Mouse (Mus musculus) kidney, embryonic 14.5 days (tissue): ENCODE measurements around the gene Emc3. TPM values are rescaled to one million over a fixed set of nuclear protein-coding genes. Genes with fewer than 3 reads are reported as not detected.

ENCODE experiments used
- ATAC-seq: fragments of 200-750 bp; cut with Nextera tagmentation; 2 replicates; pipeline ENCODE4 v1.8.0; 2017; ENCODE audit warnings: moderate number of reproducible peaks, mild to moderate bottlenecking, moderate TSS enrichment, moderate library complexity; ENCODE audit not compliant: low FRiP score, low TSS enrichment
- H3K27ac ChIP-seq: fragments of 300-500 bp; sonication (generic); 2 replicates; pipeline ENCODE4 v1.5.1; 2014; ENCODE audit warnings: low read depth, mild to moderate bottlenecking, low read length, moderate library complexity, mixed read lengths
- H3K27me3 ChIP-seq: fragments of 300-500 bp; sonication (generic); 2 replicates; pipeline ENCODE4 v1.6.1; 2014; ENCODE audit warnings: mild to moderate bottlenecking, low read length; ENCODE audit not compliant: control insufficient read depth, insufficient read depth
- H3K36me3 ChIP-seq: fragments of 300-500 bp; sonication (generic); 2 replicates; pipeline ENCODE4 v1.6.1; 2014; ENCODE audit warnings: low read length, mixed read lengths; ENCODE audit not compliant: control insufficient read depth, insufficient read depth
- H3K4me1 ChIP-seq: fragments of 300-500 bp; sonication (generic); 2 replicates; pipeline ENCODE4 v1.6.1; 2014; ENCODE audit warnings: low read length, mixed read lengths; ENCODE audit not compliant: control insufficient read depth, insufficient read depth
- H3K4me2 ChIP-seq: fragments of 300-500 bp; sonication (generic); replicated peaks from 2 replicates; pipeline ENCODE4 v1.6.1; 2014; ENCODE audit warnings: low read depth, mild to moderate bottlenecking, low read length
- H3K4me3 ChIP-seq: fragments of 300-500 bp; sonication (generic); 2 replicates; pipeline ENCODE4 v1.5.1; 2014; ENCODE audit warnings: mild to moderate bottlenecking, low read length
- H3K9ac ChIP-seq: fragments of 300-500 bp; sonication (generic); 2 replicates; pipeline ENCODE4 v1.6.1; 2014; ENCODE audit warnings: low read depth, mild to moderate bottlenecking, low read length, moderate library complexity
- H3K9me3 ChIP-seq: fragments of 300-500 bp; sonication (generic); 2 replicates; pipeline ENCODE4 v1.6.1; 2016; ENCODE audit warnings: low read length; ENCODE audit not compliant: control insufficient read depth
- WGBS: fragments of 180-500 bp; shearing (Covaris S2); extraction: QIAGEN DNeasy Blood & Tissue Kit; methylation state at CpG from one replicate; pipeline ENCODE4 v1.1.7; 2014; 5-methylcytosine and 5-hydroxymethylcytosine counted together
- polyA plus RNA-seq: library from polyadenylated mRNA; unstranded; fragments of >200 nt; fragmentation: Nextera tagmentation; extraction: Ambion mirVana; gene quantifications from 2 replicates; pipeline ENCODE4 v1.2.1, GENCODE M21; 2014

The Emc3 gene
- polyA plus RNA-seq, result 81.3 and 98.0 TPM in 2 replicates

- H3K9ac ChIP-seq, result peak within 1 kb of the TSS; percentile 89
- peak within 1 kb of the TSS; percentile 70 for H3K4me2 ChIP-seq
- peak within 1 kb of the TSS; percentile 93 for H3K4me3 ChIP-seq
- WGBS, result under 1% methylated on average over 47 of the region's 47 CpGs
- no peaks in the 10 kb centered on the region; the same call in 1 of the 2 replicates for H3K36me3 ChIP-seq
- peak; percentile 96 for ATAC-seq
- H3K27me3 ChIP-seq, result no peaks in the 10 kb centered on the region
- H3K9me3 ChIP-seq, result no peaks in the 10 kb centered on the region
- H3K27ac ChIP-seq, result no peak within 1 kb of the TSS; the same call in 1 of the 2 replicates
- peaks cover 9% of the 10 kb centered on the region; the same call in 1 of the 2 replicates for H3K4me1 ChIP-seq
These were observed at the start of gene Emc3, which contains the start of gene Fancd2 for GRCm38 (mm10) chr6:113530932-113531839. Gene Emc3, minus strand, starts transcription at chr6:113531652. Gene Fancd2, plus strand, starts transcription at chr6:113531682.

DNA sequence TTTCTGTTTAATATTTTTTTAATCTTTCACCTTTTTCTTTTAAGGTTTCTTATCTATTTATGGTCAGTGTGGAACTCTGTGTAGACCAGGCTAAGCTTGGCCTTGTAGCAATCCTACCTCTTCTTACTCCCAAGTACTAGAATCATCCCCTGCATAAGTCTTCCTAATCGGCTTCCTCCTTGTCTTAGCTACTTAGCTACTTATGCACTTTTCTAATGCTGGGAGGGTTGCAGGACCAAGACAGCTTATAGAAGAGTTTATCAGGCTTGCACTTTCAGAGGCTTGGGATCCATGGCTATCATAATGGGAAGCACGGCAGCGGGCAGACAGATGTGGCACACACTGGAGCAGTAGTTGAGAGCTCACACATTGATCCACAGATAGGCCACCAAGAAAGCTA lies 47.9 kb upstream of the Emc3 start:
- Histone ChIP-seq H3K36me3 (peaks cover 12% of the 10 kb centered on the region; the same call in 1 of the 2 replicates), H3K4me3 (no peak overlapping the region), H3K9me3 (no peaks in the 10 kb centered on the region), H3K27me3 (no peaks in the 10 kb centered on the region), H3K4me1 (no peaks in the 10 kb centered on the region), H3K27ac (no peak overlapping the region), H3K4me2 (no peak overlapping the region), H3K9ac (no peak overlapping the region)
- ATAC-seq, result no peak
- 90% methylated on average over 3 of the region's 3 CpGs for WGBS

DNA sequence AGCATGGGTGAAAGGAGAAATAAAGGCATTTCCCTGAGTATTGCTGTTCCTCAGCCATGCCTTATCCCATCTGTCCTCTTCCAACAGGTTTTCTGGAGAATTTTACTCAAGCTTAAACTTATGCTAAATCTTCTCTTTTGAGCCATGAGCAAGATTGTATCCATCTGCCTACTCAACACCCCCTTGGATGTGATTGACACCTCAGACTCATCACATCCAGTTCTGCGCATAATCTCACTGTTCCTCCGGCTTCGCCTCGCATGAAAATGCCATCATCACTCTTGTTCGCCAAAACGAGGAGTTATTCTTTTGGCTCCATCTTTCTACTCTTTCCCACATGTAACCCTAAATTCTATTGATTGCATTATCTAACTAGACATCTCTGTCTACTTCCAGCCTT lies 44.6 kb upstream of the Emc3 start:
- no peak for ATAC-seq
- Histone ChIP-seq H3K9me3 (no peaks in the 10 kb centered on the region), H3K27me3 (no peaks in the 10 kb centered on the region), H3K9ac (no peak overlapping the region), H3K4me2 (no peak overlapping the region), H3K27ac (no peak overlapping the region), H3K4me3 (no peak overlapping the region), H3K36me3 (peaks cover 23% of the 10 kb centered on the region; the same call in 1 of the 2 replicates), H3K4me1 (no peaks in the 10 kb centered on the region)
- WGBS, result 95% methylated on average over 6 of the region's 6 CpGs

DNA sequence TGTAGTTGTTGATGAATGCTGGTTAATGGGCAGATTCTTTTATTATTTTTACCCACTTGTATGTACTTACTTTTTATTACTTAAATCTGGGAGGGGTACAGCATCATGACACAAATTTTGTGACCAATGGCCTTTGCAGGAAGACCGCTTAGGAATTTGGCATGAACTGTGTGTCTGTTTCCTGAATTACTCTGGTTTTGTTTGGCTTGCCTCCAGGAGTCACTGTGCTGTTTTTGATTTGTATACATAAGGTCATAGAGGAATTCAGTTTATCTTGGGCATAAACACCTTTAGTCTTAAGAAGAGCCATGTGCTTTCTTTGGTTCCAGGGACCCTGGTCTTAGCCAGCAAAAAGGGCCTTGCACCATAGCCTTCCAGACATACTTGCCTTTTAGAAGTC lies 33.1 kb upstream of the Emc3 start:
- Histone ChIP-seq H3K4me3 (no peak overlapping the region), H3K4me2 (no peak overlapping the region), H3K9me3 (no peaks in the 10 kb centered on the region), H3K27me3 (no peaks in the 10 kb centered on the region), H3K27ac (no peak overlapping the region), H3K4me1 (no peaks in the 10 kb centered on the region), H3K36me3 (peaks cover 38% of the 10 kb centered on the region; the same call in 1 of the 2 replicates), H3K9ac (no peak overlapping the region)
- 77% methylated on average over 1 of the region's 1 CpGs for WGBS
- ATAC-seq, result no peak

GRCm38 (mm10) chr6:113559736-113560135 lies 28.3 kb upstream of the Emc3 start:
- Histone ChIP-seq H3K36me3 (peaks cover 20% of the 10 kb centered on the region; the same call in 1 of the 2 replicates), H3K4me3 (no peak overlapping the region), H3K27ac (no peak overlapping the region), H3K4me1 (no peaks in the 10 kb centered on the region), H3K4me2 (no peak overlapping the region), H3K27me3 (no peaks in the 10 kb centered on the region), H3K9ac (no peak overlapping the region), H3K9me3 (no peaks in the 10 kb centered on the region)
- ATAC-seq, result no peak
- 92% methylated on average over 6 of the region's 6 CpGs for WGBS

DNA sequence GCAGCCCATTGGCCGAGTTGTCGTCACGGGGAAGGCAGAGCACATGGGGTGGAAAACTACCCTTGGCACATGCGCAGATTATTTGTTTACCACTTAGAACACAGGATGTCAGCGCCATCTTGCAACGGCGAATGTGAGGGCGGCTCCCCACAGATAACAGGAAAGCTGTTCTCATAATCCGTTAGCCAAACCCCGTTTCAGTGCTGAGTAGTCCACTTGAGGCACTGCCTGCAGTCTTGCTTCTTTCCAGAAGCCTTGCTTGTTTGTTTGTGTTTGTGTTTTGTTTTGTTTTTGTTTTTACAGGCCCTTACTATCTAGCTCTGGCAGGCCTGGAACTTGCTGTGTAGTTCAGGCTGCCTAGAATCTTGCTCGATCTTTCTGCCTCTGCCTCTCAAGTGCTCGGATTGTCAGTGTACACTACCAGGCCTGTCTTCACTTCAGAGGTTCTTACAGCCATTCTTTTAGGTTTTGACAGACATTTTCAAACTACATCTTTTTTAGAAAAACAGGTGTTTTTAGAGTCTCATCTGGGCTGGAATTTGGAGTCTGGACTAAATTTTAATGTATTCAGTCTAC lies 12.5 kb upstream of the Emc3 start:
- H3K4me3 ChIP-seq, result no peak overlapping the region
- H3K27me3 ChIP-seq, result no peaks in the 10 kb centered on the region
- H3K4me2 ChIP-seq, result no peak overlapping the region
- no peak overlapping the region for H3K27ac ChIP-seq
- 99% methylated on average over 8 of the region's 12 CpGs for WGBS
- H3K4me1 ChIP-seq, result no peaks in the 10 kb centered on the region
- H3K36me3 ChIP-seq, result peaks cover 2% of the 10 kb centered on the region; the same call in 1 of the 2 replicates
- H3K9ac ChIP-seq, result no peak overlapping the region
- no peak for ATAC-seq
- H3K9me3 ChIP-seq, result no peaks in the 10 kb centered on the region

GRCm38 (mm10) chr6:113541610-113542009 lies 10.2 kb upstream of the Emc3 start:
- H3K36me3 ChIP-seq, result peaks cover 8% of the 10 kb centered on the region; the same call in 1 of the 2 replicates
- 88% methylated on average over 6 of the region's 6 CpGs for WGBS
- H3K4me2 ChIP-seq, result no peak overlapping the region
- no peak for ATAC-seq
- no peaks in the 10 kb centered on the region for H3K27me3 ChIP-seq
- no peak overlapping the region for H3K27ac ChIP-seq
- no peak overlapping the region for H3K4me3 ChIP-seq
- no peak overlapping the region for H3K9ac ChIP-seq
- no peaks in the 10 kb centered on the region for H3K4me1 ChIP-seq
- H3K9me3 ChIP-seq, result no peaks in the 10 kb centered on the region

- Histone ChIP-seq H3K27ac (no peak overlapping the region), H3K9ac (no peak overlapping the region), H3K9me3 (no peaks in the 10 kb centered on the region), H3K4me3 (no peak overlapping the region), H3K27me3 (no peaks in the 10 kb centered on the region), H3K4me2 (no peak overlapping the region), H3K4me1 (peaks cover 7% of the 10 kb centered on the region; the same call in 1 of the 2 replicates), H3K36me3 (peaks cover 5% of the 10 kb centered on the region; the same call in 1 of the 2 replicates)
- ATAC-seq, result no peak
- 87% methylated on average over 7 of the region's 7 CpGs for WGBS
These were observed 3.4 kb upstream of the Emc3 start for GRCm38 (mm10) chr6:113534886-113535285.
